Mouse (Mus musculus) lung, postnatal 14 days (tissue): ENCODE results near the gene Ncapd2.

Source experiments
- DNase-seq: peaks from one replicate; pipeline ENCODE4 v3.0.0; 2021

Ncapd2 gene

GRCm38 (mm10) chr6:125213715-125214114 lies 22.2 kb upstream of the Ncapd2 start:
- DNase-seq, result no peak

GRCm38 (mm10) chr6:125213129-125213528 lies 21.6 kb upstream of the Ncapd2 start:
- DNase-seq, result no peak

GRCm38 (mm10) chr6:125212621-125213020 lies 21.1 kb upstream of the Ncapd2 start:
- DNase-seq, result no peak

GRCm38 (mm10) chr6:125210436-125210835 lies 18.9 kb upstream of the Ncapd2 start:
- DNase-seq, result no peak

- no peak for DNase-seq
These were observed 5.7 kb upstream of the Ncapd2 start for GRCm38 (mm10) chr6:125197166-125197565.

GRCm38 (mm10) chr6:125196301-125196700 lies 4.8 kb upstream of the Ncapd2 start:
- no peak for DNase-seq

GRCm38 (mm10) chr6:125195541-125196075 lies 4.1 kb upstream of the Ncapd2 start:
- DNase-seq, result no peak

- DNase-seq, result no peak
These were observed 1.9 kb upstream of the Ncapd2 start for GRCm38 (mm10) chr6:125193390-125193789.

GRCm38 (mm10) chr6:125192841-125193240 lies 1.3 kb upstream of the Ncapd2 start:
- no peak for DNase-seq

GRCm38 (mm10) chr6:125192016-125192714 lies 664 bp upstream of the Ncapd2 start:
- DNase-seq, result peak; percentile 92

GRCm38 (mm10) chr6:125190816-125191215 lies 685 bp downstream of the Ncapd2 start:
- DNase-seq, result no peak

- no peak for DNase-seq
These were observed 5.3 kb downstream of the Ncapd2 start for GRCm38 (mm10) chr6:125186203-125186602.

GRCm38 (mm10) chr6:125182133-125182532 lies 9.4 kb downstream of the Ncapd2 start:
- DNase-seq, result no peak

- DNase-seq, result no peak
These were observed 11.9 kb downstream of the Ncapd2 start for GRCm38 (mm10) chr6:125179601-125180000.

- no peak for DNase-seq
These were observed 16.0 kb downstream of the Ncapd2 start for GRCm38 (mm10) chr6:125175469-125175868.

GRCm38 (mm10) chr6:125173256-125173655 lies 18.2 kb downstream of the Ncapd2 start:
- no peak for DNase-seq

- DNase-seq, result no peak
These were observed 19.0 kb downstream of the Ncapd2 start for GRCm38 (mm10) chr6:125172474-125172873.

GRCm38 (mm10) chr6:125170194-125170593 lies 21.3 kb downstream of the Ncapd2 start:
- DNase-seq, result no peak

GRCm38 (mm10) chr6:125168086-125168485 lies 23.4 kb downstream of the Ncapd2 start:
- DNase-seq, result no peak

GRCm38 (mm10) chr6:125166861-125167650 lies 24.4 kb downstream of the Ncapd2 start:
- no peak for DNase-seq

- peak; percentile 81 for DNase-seq
These were observed 25.3 kb downstream of the Ncapd2 start, which contains the start of gene Gapdh for GRCm38 (mm10) chr6:125166051-125166751. Gene Gapdh, minus strand, starts transcription at chr6:125166467.

GRCm38 (mm10) chr6:125165328-125165891 lies 26.1 kb downstream of the Ncapd2 start:
- peak; percentile 96 for DNase-seq
